Mouse (Mus musculus): ENCODE data around the gene Hcst. TPM values are rescaled to one million over a fixed set of nuclear protein-coding genes. Genes with fewer than 3 reads are reported as not detected.

Gene Hcst
- total and polyA plus RNA-seq, 3 experiments, result 11.8 to 11.9 (median 11.8) TPM

DNA sequence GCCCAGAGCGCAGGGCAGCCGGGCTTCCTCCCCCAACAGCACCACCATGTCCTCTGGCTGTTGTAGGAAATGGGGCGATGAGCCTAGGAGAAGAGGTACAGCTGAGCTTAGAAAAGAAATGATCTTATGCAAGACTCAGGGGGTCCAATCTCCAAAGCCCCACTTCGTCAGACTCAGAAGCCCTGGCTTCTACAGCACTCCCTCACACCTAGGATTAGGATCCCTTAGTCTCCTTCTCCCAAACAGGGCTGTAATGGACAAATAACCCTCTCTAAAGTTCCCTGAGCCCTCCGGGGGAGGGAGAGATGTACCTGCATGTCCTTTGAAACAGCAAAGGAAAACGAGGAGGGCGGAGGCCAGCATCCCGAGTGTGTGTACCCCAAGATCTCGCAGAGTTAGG lies 36.8 kb upstream of the Hcst start (continued):
- TF ChIP-seq KAT2A (IDR thresholded peaks at IDR 0.05; ENCODE audit: insufficient replicate concordance, low read length), result no peak

DNA sequence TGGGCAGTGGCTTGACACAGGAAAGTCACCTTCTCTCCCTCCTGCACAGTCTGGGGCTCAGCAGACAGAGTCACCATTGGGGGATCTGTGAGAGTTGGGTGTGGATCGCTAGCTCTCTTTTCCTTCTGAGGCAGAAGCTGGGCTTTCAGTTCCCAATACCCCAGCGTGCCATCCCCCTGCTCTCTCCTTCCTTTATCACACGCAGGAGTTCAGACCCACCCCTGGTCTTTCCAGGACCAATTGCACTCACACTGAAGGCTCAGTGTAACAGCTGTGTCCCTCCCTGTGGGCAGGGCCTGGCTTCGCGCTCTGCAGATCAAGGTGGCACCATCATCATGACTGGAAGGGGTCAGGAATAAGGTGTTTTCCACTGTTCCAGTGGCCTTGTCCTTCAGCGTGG lies 34.6 kb upstream of the Hcst start:
- Histone ChIP-seq H3K79me2 (replicated peaks; ENCODE audit: control insufficient read depth, extremely low read depth, insufficient read depth, poor library complexity, severe bottlenecking) (no peaks in the 10 kb centered on the region), H3K27me3 (replicated peaks) (peaks cover 90% of the 10 kb centered on the region), H3K36me3 (replicated peaks in 1 of 2; ENCODE audit: control insufficient read depth in 1 of 2, insufficient read depth in 1 of 2, low read length in 1 of 2) (no peaks in the 10 kb centered on the region), H3K4me2 (ENCODE audit: insufficient read depth, low read depth, poor library complexity, severe bottlenecking) (peak overlapping the region; percentile 70), H3K27ac (ENCODE audit: insufficient read depth, low read depth) (no peak overlapping the region), H3K4me1 (ENCODE audit: control insufficient read depth in 1 of 2, insufficient read depth in 2 of 2) (peaks cover 16 to 31% of the 10 kb centered on the region in 2 experiments), H3K4me3 (replicated peaks in 1 of 3; ENCODE audit: low read depth in 2 of 3, low read length in 2 of 3, poor library complexity in 1 of 3) (no peak overlapping the region), H3K9ac (ENCODE audit: insufficient read depth, low read depth) (no peak overlapping the region), H3K9me3 (replicated peaks; ENCODE audit: low read length) (no peaks in the 10 kb centered on the region)
- dilution Hi-C loops (cut with MboI; ENCODE audit: extremely low pct_ligation_motif_present, extremely low pct_unique_long_range_greater_than_20kb, low sequenced_read_pairs), result no loop called here
- no peak for DNase-seq (ENCODE audit: extremely low read depth)
- in situ Hi-C loops (cut with MboI; ENCODE audit: low pct_ligation_motif_present, low pct_unique_long_range_greater_than_20kb, low sequenced_read_pairs), result no loop called here
- no peak for TF ChIP-seq ELF1 (IDR thresholded peaks at IDR 0.05; ENCODE audit: low read depth, low read length)
- TF ChIP-seq BHLHE40 (IDR thresholded peaks at IDR 0.05; ENCODE audit: low read depth, low read length), result no peak
- TF ChIP-seq SIN3A (IDR thresholded peaks at IDR 0.05; ENCODE audit: low read length), result no peak
- TF ChIP-seq IRF4 (IDR thresholded peaks at IDR 0.05; ENCODE audit: low read depth, low read length), result no peak
- no peak for TF ChIP-seq ZC3H11A (IDR thresholded peaks at IDR 0.05; ENCODE audit: low read depth, low read length)
- TF ChIP-seq POLR2A (IDR thresholded peaks at IDR 0.05; ENCODE audit: low read depth, low read length), result no peak
- TF ChIP-seq SMC3 (IDR thresholded peaks at IDR 0.05; ENCODE audit: low read depth, low read length), result no peak
- no peak for TF ChIP-seq NELFE (IDR thresholded peaks at IDR 0.05; ENCODE audit: low read depth, low read length)
- no peak for TF ChIP-seq CHD2 (IDR thresholded peaks at IDR 0.05; ENCODE audit: low read length)
- TF ChIP-seq NRF1 (IDR thresholded peaks at IDR 0.05; ENCODE audit: low read depth, low read length), result no peak
- TF ChIP-seq GABPA (IDR thresholded peaks at IDR 0.05; ENCODE audit: insufficient replicate concordance, low read depth, low read length), result no peak
- no peak for TF ChIP-seq HCFC1 (IDR thresholded peaks at IDR 0.05; ENCODE audit: low read depth, low read length)
- TF ChIP-seq UBTF (IDR thresholded peaks at IDR 0.05; ENCODE audit: low read depth, low read length), result no peak
- no peak for TF ChIP-seq TBP (conservative IDR thresholded peaks at IDR 0.05; ENCODE audit: low read depth, low read length)
- TF ChIP-seq RCOR1 (conservative IDR thresholded peaks at IDR 0.05; ENCODE audit: low read depth, low read length), result no peak
- TF ChIP-seq ZMIZ1 (IDR thresholded peaks at IDR 0.05; ENCODE audit: low read depth, low read length), result no peak
- TF ChIP-seq EP300 (IDR thresholded peaks at IDR 0.05; ENCODE audit: low read length), result no peak
- TF ChIP-seq JUND (conservative IDR thresholded peaks at IDR 0.05; ENCODE audit: low read depth, low read length), result no peak
- TF ChIP-seq MAX (IDR thresholded peaks at IDR 0.05; ENCODE audit: low read length), result no peak

DNA sequence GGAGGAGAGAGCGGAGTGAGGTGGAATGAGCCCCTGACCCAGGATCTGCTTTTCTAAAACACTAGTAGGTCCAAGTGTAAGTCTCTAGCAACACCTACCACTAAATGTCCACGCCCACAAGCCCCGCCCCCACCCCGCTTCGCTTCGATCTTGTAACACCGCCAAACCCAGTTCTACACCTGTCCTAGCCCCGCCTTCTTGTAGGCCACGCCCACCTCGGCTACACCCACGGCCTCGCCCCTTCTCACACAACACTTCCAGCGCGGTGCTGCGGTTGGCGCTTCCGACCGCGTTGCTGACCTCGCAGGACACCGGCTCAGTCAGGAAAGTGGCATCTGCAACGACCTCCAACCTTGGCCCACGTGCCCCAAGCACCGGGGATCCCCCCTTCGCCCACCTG lies 34.1 kb upstream of the Hcst start:
- H3K79me2 ChIP-seq (replicated peaks; ENCODE audit: control insufficient read depth, extremely low read depth, insufficient read depth, poor library complexity, severe bottlenecking), result no peaks in the 10 kb centered on the region
- H3K36me3 ChIP-seq (replicated peaks in 1 of 2; ENCODE audit: control insufficient read depth in 1 of 2, insufficient read depth in 1 of 2, low read length in 1 of 2), result no peaks in the 10 kb centered on the region
- peaks cover 87% of the 10 kb centered on the region for H3K27me3 ChIP-seq (replicated peaks)
- in situ Hi-C loops (cut with MboI; ENCODE audit: low pct_ligation_motif_present, low pct_unique_long_range_greater_than_20kb, low sequenced_read_pairs), result no loop called here
- H3K4me2 ChIP-seq (ENCODE audit: insufficient read depth, low read depth, poor library complexity, severe bottlenecking), result peak overlapping the region; percentile 70
- DNase-seq (ENCODE audit: extremely low read depth), result peak; percentile 61
- H3K27ac ChIP-seq (ENCODE audit: insufficient read depth, low read depth), result no peak overlapping the region
- peaks cover 16 to 31% of the 10 kb centered on the region in 2 experiments for H3K4me1 ChIP-seq (ENCODE audit: control insufficient read depth in 1 of 2, insufficient read depth in 2 of 2)
- H3K9ac ChIP-seq (ENCODE audit: insufficient read depth, low read depth), result no peak overlapping the region
- dilution Hi-C loops (cut with MboI; ENCODE audit: extremely low pct_ligation_motif_present, extremely low pct_unique_long_range_greater_than_20kb, low sequenced_read_pairs), result no loop called here
- peak overlapping the region in 1 of 3 experiments; percentile 16 for H3K4me3 ChIP-seq (replicated peaks in 1 of 3; ENCODE audit: low read depth in 2 of 3, low read length in 2 of 3, poor library complexity in 1 of 3)
- no peaks in the 10 kb centered on the region for H3K9me3 ChIP-seq (replicated peaks; ENCODE audit: low read length)
- TF ChIP-seq MAZ (IDR thresholded peaks at IDR 0.05; ENCODE audit: low read depth, low read length) (no peak), TBP (conservative IDR thresholded peaks at IDR 0.05; ENCODE audit: low read depth, low read length) (no peak), EP300 (IDR thresholded peaks at IDR 0.05; ENCODE audit: low read length) (no peak), ZC3H11A (IDR thresholded peaks at IDR 0.05; ENCODE audit: low read depth, low read length) (no peak), ZNF384 (IDR thresholded peaks at IDR 0.05; ENCODE audit: low read depth, low read length) (no peak), GABPA (IDR thresholded peaks at IDR 0.05; ENCODE audit: insufficient replicate concordance, low read depth, low read length) (no peak), MAFK (IDR thresholded peaks at IDR 0.05; ENCODE audit: insufficient replicate concordance, low read length) (no peak), SIN3A (IDR thresholded peaks at IDR 0.05; ENCODE audit: low read length) (0 out of 2 replicates have a peak, but pooled peaks have one; percentile 36), KAT2A (IDR thresholded peaks at IDR 0.05; ENCODE audit: insufficient replicate concordance, low read length) (no peak), JUN (IDR thresholded peaks at IDR 0.05; ENCODE audit: insufficient read depth, low read depth, low read length) (no peak), RAD21 (IDR thresholded peaks at IDR 0.05; ENCODE audit: low read depth, low read length) (no peak), NRF1 (IDR thresholded peaks at IDR 0.05; ENCODE audit: low read depth, low read length) (no peak), HCFC1 (IDR thresholded peaks at IDR 0.05; ENCODE audit: low read depth, low read length) (no peak), UBTF (IDR thresholded peaks at IDR 0.05; ENCODE audit: low read depth, low read length) (no peak), USF2 (conservative IDR thresholded peaks at IDR 0.05; ENCODE audit: low read depth, low read length) (no peak), MXI1 (IDR thresholded peaks at IDR 0.05; ENCODE audit: low read depth, low read length) (no peak), JUND (conservative IDR thresholded peaks at IDR 0.05; ENCODE audit: low read depth, low read length) (no peak), E2F4 (IDR thresholded peaks at IDR 0.05; ENCODE audit: insufficient replicate concordance, low read depth, low read length) (no peak), ELF1 (IDR thresholded peaks at IDR 0.05; ENCODE audit: low read depth, low read length) (no peak), NELFE (IDR thresholded peaks at IDR 0.05; ENCODE audit: low read depth, low read length) (no peak), MAX (IDR thresholded peaks at IDR 0.05; ENCODE audit: low read length) (0 out of 2 replicates have a peak, but pooled peaks have one; percentile 25), RCOR1 (conservative IDR thresholded peaks at IDR 0.05; ENCODE audit: low read depth, low read length) (no peak), IRF4 (IDR thresholded peaks at IDR 0.05; ENCODE audit: low read depth, low read length) (no peak)
